Mouse (Mus musculus) layer of hippocampus, adult 11-12 months (tissue): ENCODE results near the gene Camta1.

Experiments used
- DNase-seq: peaks from one replicate; pipeline ENCODE4 v3.0.0; 2022; ENCODE audit warnings: low spot score

Gene Camta1

DNA sequence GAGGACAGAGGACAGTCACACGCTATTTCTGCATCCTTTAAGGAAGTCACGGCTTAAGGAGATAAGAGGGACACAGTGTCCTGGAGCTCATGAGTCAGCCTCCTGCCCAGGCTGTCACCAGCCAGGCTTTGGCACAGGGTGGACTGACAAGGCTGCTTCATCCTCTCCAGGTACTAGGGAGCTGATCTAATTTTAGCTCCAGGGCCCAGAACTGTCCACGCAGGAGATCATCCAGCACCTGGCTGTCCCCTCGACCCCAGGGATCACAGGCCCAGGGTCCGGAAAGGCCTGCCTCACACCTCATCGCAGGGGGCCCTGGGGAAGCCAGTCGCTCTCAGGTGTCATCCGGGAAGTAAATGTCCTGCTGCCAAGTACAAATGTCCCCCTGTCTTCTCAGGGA is 341.6 kb downstream of the Camta1 start:
- DNase-seq: no peak

- no peak for DNase-seq
Observed at GRCm38 (mm10) chr4:151519011-151519410, 342.7 kb downstream of the Camta1 start.

DNA sequence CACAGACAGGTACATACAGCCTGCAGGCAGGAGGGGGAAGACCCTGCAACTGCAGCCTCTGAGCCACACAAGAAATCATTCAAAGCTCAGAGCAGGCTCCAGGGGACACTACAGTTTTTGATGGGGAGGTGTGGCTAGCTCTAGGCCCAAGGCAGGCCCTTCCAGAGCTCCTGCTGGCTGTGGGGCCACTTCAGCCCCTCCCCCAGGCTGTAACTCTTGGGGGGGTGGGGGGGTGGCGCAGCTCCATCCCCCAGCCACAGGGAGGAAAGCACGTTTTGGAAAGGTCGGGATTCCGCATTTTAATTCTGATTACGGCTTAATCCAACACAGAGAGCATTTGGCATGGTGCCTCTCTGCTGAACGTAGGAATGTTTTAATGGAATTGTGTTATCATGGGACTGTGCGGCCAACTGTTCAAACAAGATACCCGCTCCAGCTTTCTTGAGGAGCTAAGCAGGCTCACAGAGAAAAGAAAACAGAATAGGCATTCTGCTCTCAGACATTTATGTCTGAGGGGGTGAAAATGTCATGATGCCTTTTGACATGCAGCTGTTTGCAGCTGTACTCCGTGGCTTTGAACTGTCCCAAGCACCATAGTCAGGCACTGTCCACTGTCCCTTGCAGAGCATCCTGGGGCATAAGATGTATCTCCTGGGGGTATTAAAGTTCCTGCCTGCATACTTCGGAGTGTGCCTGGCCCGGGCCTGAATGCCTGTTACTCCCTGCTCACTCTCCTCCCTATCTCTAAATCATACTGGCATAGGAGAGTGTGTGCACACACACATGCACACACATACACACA is 344.5 kb downstream of the Camta1 start:
- peak; percentile 24 for DNase-seq

- DNase-seq: no peak
Observed at GRCm38 (mm10) chr4:151515316-151515715, 346.4 kb downstream of the Camta1 start.

GRCm38 (mm10) chr4:151511092-151511491 is 350.6 kb downstream of the Camta1 start:
- DNase-seq: no peak

DNA sequence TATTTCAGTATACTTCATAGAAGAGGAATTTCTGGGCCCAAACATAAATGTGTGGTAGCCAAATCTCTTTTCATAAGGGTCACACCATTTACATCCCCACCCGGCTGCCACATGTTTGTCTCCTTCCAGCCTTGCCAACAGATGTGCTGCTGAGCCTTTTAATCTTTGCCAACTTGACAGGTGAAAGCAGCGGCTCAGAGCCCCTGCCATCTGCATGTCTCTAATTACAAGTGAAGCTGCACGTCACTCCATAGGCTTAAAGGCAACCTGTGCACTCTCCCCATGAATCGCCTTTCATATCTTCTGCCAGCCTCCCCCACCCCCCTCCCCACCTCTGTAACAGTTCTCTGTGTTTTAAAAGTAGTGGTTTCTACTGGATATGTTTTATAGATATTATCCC is 351.3 kb downstream of the Camta1 start:
- DNase-seq: no peak

DNA sequence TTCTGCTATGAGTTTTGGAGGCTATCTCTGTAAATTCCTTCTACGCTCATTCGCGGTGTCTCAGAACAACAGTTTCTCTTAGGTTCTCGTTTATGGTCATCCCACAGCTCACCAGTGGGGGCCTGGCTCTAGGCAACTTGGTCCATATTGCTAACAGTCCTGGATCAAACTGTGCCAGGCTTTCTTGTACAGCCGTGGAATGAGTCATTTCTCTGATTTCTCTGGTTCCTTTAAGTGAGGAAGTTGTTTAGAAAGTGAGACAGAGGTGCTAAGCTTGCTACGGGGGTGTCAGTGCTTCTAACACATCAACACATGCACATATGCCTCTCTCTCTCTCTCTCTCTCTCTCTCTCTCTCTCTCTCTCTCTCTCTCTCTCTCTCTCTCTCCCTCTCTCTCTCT is 355.0 kb downstream of the Camta1 start:
- no peak for DNase-seq

DNA sequence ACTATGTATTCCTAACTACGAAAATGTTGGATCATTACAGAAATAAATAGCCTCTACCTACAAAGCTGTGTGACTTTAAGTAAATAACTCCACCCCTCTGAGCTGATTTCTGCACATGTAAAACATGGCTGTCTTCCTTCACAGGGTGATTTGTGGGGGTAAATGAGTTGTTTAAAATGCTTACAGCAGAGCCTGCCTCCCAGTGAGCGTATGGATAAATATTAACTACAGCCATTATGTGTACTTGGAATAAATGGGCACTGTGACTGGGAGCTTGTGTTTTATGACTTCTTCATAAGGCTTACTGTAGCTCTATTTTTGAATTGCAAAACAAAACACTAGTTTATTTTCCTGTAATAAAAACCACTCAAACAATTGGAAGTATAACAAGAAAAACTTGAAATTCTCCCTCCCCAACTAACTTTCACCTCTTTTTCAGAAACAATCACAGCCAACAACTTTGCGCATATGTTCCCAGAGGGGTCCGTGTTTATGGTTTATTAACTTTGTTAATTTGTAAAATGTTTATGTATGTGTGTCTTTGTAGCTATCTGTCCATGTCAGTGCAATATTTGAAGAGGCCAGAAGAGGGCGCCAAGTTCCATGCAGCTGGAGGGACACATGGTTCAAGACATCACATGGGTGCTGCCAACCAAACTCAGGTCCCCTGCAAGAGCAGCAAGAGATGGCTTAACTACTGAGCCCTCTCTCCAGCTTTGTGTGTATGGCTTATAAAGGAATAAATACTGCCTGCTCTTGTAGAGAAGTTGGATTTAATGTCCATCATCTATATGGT is 363.0 kb downstream of the Camta1 start:
- DNase-seq: no peak

DNA sequence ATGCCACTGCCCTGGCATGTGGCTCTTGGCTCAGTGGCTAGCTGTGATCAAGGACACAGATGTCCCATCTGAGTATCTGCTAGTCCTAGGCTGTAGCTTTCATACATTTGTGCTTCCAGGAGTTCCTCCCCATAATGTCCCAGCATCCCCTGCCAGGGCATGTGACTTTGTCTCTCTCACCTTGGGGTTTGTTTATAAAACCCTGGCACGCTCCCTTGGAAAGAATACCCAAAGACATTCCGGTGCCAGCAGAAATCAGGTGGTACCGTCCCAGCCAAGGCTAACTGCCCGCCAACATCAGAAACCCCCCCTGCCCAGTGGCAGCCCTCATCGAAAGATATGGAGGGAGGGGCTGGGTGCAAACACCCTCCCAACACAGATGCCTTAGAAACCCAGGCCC is 365.1 kb downstream of the Camta1 start:
- no peak for DNase-seq

DNA sequence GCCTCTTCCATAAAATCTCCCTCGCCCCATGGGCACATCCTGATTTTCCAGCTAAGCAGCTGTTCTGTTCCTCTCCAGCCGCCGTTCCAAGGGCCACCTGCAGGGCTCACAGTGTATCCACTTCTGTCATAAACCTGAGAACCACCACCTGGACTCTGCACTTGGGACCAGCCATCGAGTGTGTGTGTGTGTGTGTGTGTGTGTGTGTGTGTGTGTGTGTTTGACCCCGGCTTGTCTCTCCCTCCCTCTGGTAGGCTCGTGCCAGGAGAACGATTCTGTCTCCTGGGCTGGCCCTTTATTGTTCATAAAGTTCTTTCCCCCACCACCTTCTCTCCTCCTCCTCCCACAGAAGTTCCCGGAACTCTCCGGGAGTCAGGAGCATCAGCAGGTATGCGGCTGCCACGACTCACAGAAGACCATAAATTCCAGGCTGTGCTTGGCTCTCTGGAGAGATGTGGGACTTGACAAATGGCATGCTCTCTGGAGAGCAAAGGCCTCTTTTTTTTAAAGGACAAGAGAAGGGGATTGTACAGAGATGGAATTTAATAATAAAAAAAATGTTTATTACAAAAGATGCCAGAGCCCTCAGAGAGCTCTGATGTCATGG is 366.3 kb downstream of the Camta1 start:
- no peak for DNase-seq

GRCm38 (mm10) chr4:151492786-151493185 is 368.9 kb downstream of the Camta1 start:
- no peak for DNase-seq

GRCm38 (mm10) chr4:151483977-151484313 is 377.7 kb downstream of the Camta1 start:
- DNase-seq: no peak

GRCm38 (mm10) chr4:151483299-151483976 is 378.2 kb downstream of the Camta1 start:
- peak; percentile 55 for DNase-seq

- DNase-seq: no peak
Observed at GRCm38 (mm10) chr4:151480928-151481327, 380.7 kb downstream of the Camta1 start.

- no peak for DNase-seq
Observed at GRCm38 (mm10) chr4:151477950-151478349, 383.7 kb downstream of the Camta1 start.

- DNase-seq: no peak
Observed at GRCm38 (mm10) chr4:151474895-151475470, 386.7 kb downstream of the Camta1 start.

GRCm38 (mm10) chr4:151471886-151472285 is 389.8 kb downstream of the Camta1 start:
- no peak for DNase-seq

GRCm38 (mm10) chr4:151468381-151468780 is 393.3 kb downstream of the Camta1 start:
- no peak for DNase-seq

- no peak for DNase-seq
Observed at GRCm38 (mm10) chr4:151458686-151459085, 403.0 kb downstream of the Camta1 start.

- DNase-seq: no peak
Observed at GRCm38 (mm10) chr4:151454611-151455010, 407.1 kb downstream of the Camta1 start.

DNA sequence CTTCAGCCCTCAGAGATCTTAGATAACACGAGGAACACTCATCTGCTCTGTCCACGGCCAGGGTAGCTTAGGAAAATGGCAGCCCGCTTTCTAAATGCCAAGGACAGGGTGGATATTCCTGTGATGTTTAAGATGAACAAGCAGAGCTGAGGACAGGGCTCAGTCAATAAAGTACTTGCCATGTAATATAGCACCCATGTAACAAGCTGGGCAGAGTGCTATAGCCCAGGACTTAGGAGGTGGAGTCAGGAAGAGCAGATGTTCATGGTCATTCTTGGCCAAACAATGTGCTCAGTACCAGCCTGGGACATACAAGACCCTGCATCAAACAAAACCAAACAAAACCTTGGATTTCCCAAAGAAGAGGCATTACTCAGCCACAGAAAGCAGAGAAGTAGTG is 407.6 kb downstream of the Camta1 start:
- DNase-seq: no peak

GRCm38 (mm10) chr4:151451885-151452284 is 409.8 kb downstream of the Camta1 start:
- no peak for DNase-seq
